Mouse (Mus musculus) olfactory bulb, adult 2 months (tissue): ENCODE results near the gene Nudcd3.

Experiments used
- CTCF ChIP-seq: fragments of 200-500 bp; IDR thresholded peaks from 2 replicates; pipeline ENCODE4 v1.5.1; 2012; ENCODE audit warnings: low read depth, mild to moderate bottlenecking, low read length, moderate library complexity; ENCODE audit not compliant: insufficient read depth
- POLR2A ChIP-seq: fragments of 200-500 bp; IDR thresholded peaks from 2 replicates; pipeline ENCODE4 v1.6.1; 2012; ENCODE audit warnings: mild to moderate bottlenecking, low read depth, low read length, moderate library complexity; ENCODE audit not compliant: insufficient read depth

- TF ChIP-seq CTCF, result no peak
- no peak for TF ChIP-seq POLR2A
These were observed 76.6 kb downstream of the Nudcd3 start for GRCm38 (mm10) chr11:6123605-6124120.
